Mouse (Mus musculus) heart, embryonic 16.5 days (tissue): ENCODE data around the gene E130208F15Rik. TPM values are rescaled to one million over a fixed set of nuclear protein-coding genes. Genes with fewer than 3 reads are reported as not detected.
A peak's percentile ranks its signal among the peaks of the same experiment; 100 is the strongest.

Source experiments
- ATAC-seq: fragments of 200-750 bp; cut with Nextera tagmentation; replicated peaks from 2 replicates; pipeline ENCODE4 v1.8.0; 2017; ENCODE audit warnings: moderate number of reproducible peaks; ENCODE audit not compliant: insufficient read depth, low FRiP score; ENCODE audit errors: extremely low read depth
- H3K27ac ChIP-seq: fragments of 300-500 bp; sonication (generic); 2 replicates; pipeline ENCODE4 v1.5.1; 2014; ENCODE audit warnings: mild to moderate bottlenecking, low read length, control low read depth, moderate library complexity
- H3K27me3 ChIP-seq: fragments of 300-500 bp; sonication (generic); 2 replicates; pipeline ENCODE4 v1.6.1; 2014; ENCODE audit warnings: low read length, mixed read lengths; ENCODE audit not compliant: control insufficient read depth, insufficient read depth
- H3K36me3 ChIP-seq: fragments of 300-500 bp; sonication (generic); 2 replicates; pipeline ENCODE4 v1.6.1; 2014; ENCODE audit not compliant: control insufficient read depth, insufficient read depth
- H3K4me1 ChIP-seq: fragments of 300-500 bp; sonication (generic); 2 replicates; pipeline ENCODE4 v1.6.1; 2014; ENCODE audit warnings: low read length, mixed read lengths; ENCODE audit not compliant: control insufficient read depth, insufficient read depth
- H3K4me2 ChIP-seq: fragments of 300-500 bp; sonication (generic); 2 replicates; pipeline ENCODE4 v1.6.1; 2014; ENCODE audit warnings: low read depth, mild to moderate bottlenecking, control low read depth, low read length
- H3K4me3 ChIP-seq: fragments of 300-500 bp; sonication (generic); 2 replicates; pipeline ENCODE4 v1.5.1; 2014; ENCODE audit warnings: mild to moderate bottlenecking, control low read depth, low read length
- H3K9ac ChIP-seq: fragments of 300-500 bp; sonication (generic); 2 replicates; pipeline ENCODE4 v1.6.1; 2014; ENCODE audit warnings: low read length, control low read depth
- H3K9me3 ChIP-seq: fragments of 300-500 bp; sonication (generic); replicated peaks from 2 replicates; pipeline ENCODE4 v1.6.1; 2016; ENCODE audit warnings: low read length; ENCODE audit not compliant: control insufficient read depth
- WGBS: fragments of 180-500 bp; shearing (Covaris S2); extraction: QIAGEN DNeasy Blood & Tissue Kit; methylation state at CpG from one replicate; pipeline ENCODE4 v1.1.7; 2014; 5-methylcytosine and 5-hydroxymethylcytosine counted together
- polyA plus RNA-seq: library from polyadenylated mRNA; unstranded; fragments of >200 nt; fragmentation: Nextera tagmentation; extraction: Ambion mirVana; gene quantifications from 2 replicates; pipeline ENCODE4 v1.2.1, GENCODE M21; 2015

E130208F15Rik gene
- polyA plus RNA-seq, 1 experiment from 2014 or later: 7.3 TPM

DNA sequence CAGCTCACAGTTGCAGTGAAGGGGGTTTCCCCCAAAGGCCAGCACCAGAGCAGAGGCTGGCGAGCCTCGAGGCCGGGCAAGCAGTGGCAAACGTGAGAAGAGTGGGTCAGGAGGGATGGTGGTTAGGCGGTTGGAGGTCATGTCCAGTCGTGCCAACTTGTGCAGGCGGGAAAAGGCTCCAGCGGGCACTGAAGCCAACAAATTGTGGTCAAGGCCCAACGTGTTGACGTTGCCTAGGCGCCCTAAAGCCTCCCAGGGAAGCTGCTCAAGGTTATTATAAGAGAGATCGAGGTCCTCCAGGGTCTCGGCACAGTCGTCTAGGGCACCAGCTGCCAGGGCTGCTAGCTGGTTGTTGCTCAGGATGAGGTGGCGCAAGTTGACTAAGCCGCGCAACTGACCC, 38.5 kb downstream of the E130208F15Rik start:
- Histone ChIP-seq H3K27ac (no peak overlapping the region), H3K4me1 (peaks cover 7% of the 10 kb centered on the region; the same call in 1 of the 2 replicates), H3K9ac (no peak overlapping the region), H3K4me2 (no peak overlapping the region), H3K4me3 (no peak overlapping the region), H3K36me3 (no peaks in the 10 kb centered on the region; the same call in 1 of the 2 replicates), H3K9me3 (no peaks in the 10 kb centered on the region), H3K27me3 (peaks cover 18% of the 10 kb centered on the region)
- WGBS: 85% methylated on average over 17 of the region's 17 CpGs
- ATAC-seq: no peak

DNA sequence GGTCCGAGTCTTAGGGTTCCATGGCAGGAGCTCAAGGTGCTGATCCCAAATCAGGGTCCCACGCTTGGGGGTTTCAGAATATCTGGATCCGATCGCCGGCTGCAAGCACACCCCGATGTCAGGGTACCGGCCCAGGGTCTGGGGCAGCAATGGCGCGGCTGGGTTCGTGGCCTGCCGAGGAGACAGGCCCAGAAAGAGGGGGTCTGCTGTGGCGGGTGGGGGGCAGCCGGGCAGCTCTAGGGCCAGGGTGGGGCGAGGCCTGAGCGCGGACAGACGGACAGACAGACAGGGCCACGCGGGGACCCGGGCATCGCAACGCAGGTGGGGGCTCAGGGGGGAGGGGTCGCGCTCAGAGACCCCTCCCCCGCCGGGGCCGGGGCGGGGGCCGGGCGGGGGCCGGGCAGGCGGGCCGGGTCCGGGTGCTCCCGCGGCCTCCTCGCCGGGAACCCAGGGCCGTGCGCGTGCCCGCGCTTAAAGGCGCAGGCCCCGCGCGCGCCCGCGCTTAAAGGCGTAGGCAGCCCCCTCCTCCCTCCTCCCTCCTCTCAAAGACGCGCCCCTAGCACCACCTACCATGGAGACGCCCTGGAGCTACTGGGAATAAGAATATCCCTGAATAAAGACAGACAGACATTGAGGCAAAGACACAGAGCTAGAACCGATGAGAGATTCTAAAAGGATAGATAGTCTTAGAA, 41.3 kb downstream of the E130208F15Rik start, which contains the start of gene Lrfn3:
Gene Lrfn3, minus strand, starts transcription at position 121 of the 692 bp plus-strand sequence.
- Histone ChIP-seq H3K4me3 (peak within 1 kb of the TSS; percentile 68), H3K4me1 (peaks cover 7% of the 10 kb centered on the region; the same call in 1 of the 2 replicates), H3K27me3 (peaks cover 18% of the 10 kb centered on the region), H3K4me2 (peak within 1 kb of the TSS; percentile 89), H3K36me3 (no peaks in the 10 kb centered on the region; the same call in 1 of the 2 replicates), H3K9me3 (no peaks in the 10 kb centered on the region), H3K27ac (no peak within 1 kb of the TSS), H3K9ac (peak within 1 kb of the TSS; percentile 80)
- ATAC-seq: no peak; the same call in 1 of the 2 replicates
- 2% methylated on average over 44 of the region's 55 CpGs for WGBS

DNA sequence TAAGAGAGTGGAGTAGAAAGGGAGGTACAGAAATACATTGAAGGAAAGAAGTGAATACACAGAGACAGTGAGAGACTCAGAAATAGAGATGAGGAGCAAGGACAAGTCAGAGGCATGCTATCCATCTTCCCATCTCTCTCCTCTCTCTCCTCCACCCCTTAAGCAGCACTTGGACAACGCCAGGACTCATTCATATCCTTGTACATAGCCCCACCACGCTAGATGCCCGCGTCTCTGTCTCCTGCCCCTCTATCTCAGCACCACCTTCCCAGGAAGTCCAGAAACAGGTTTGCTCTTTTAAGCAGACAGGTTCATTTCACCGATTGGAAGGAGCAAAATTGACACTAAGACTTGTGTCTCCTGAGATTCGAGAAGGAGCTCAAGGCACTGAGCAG, 41.8 kb downstream of the E130208F15Rik start:
- no peaks in the 10 kb centered on the region for H3K9me3 ChIP-seq
- H3K4me1 ChIP-seq: peaks cover 7% of the 10 kb centered on the region; the same call in 1 of the 2 replicates
- H3K27me3 ChIP-seq: peaks cover 18% of the 10 kb centered on the region
- no peaks in the 10 kb centered on the region; the same call in 1 of the 2 replicates for H3K36me3 ChIP-seq
- H3K4me2 ChIP-seq: peak overlapping the region; percentile 89
- no peak overlapping the region for H3K27ac ChIP-seq
- 59% methylated on average over 6 of the region's 6 CpGs for WGBS
- ATAC-seq: no peak
- H3K4me3 ChIP-seq: peak overlapping the region; percentile 68
- peak overlapping the region; percentile 80 for H3K9ac ChIP-seq

DNA sequence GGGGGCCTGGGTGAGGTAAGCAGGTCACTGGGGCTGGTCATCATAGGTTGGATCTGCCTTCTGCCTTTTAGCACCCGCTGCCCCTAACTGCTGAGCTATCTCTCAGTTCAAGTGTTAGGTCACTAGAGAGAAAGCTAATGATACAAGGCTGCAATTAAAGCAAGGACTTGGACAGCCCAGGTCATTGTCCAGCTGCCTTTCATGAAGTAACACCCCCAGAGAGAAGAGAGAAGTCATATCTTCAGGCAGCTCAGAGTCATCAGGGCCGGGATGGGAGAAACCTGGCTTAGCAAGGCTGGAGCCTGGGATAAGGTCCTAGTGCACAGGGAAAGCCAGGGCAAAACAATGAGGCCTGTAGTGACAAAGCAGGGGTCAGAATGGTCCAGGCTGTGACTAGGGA, 45.9 kb downstream of the E130208F15Rik start:
- Histone ChIP-seq H3K9me3 (no peaks in the 10 kb centered on the region), H3K4me2 (no peak overlapping the region), H3K4me3 (no peak overlapping the region), H3K27ac (no peak overlapping the region), H3K36me3 (no peaks in the 10 kb centered on the region), H3K27me3 (peaks cover 14% of the 10 kb centered on the region), H3K9ac (no peak overlapping the region), H3K4me1 (peaks cover 6% of the 10 kb centered on the region; the same call in 1 of the 2 replicates)
- 60% methylated on average over 2 of the region's 2 CpGs for WGBS
- no peak for ATAC-seq

Other genes starting within 250 kb of the E130208F15Rik start
- 4.8 and 5.2 TPM in 2 replicates for gene Zfp82, start 248.8 kb upstream of the E130208F15Rik start, polyA plus RNA-seq
- gene Gm26920, start 231.3 kb upstream of the E130208F15Rik start, polyA plus RNA-seq: not detected in 2 replicates
- 6.2 and 7.1 TPM in 2 replicates for gene Zfp566, start 231.2 kb upstream of the E130208F15Rik start, polyA plus RNA-seq
- 75.3 and 76.0 TPM in 2 replicates for gene Zfp260, start 227.0 kb upstream of the E130208F15Rik start, polyA plus RNA-seq
- gene Zfp382, start 199.8 kb upstream of the E130208F15Rik start, polyA plus RNA-seq: 11.2 and 13.3 TPM in 2 replicates
- gene Zfp146, start 152.0 kb upstream of the E130208F15Rik start, polyA plus RNA-seq: 7.2 and 7.3 TPM in 2 replicates
- gene Cox7a1, start 137.6 kb upstream of the E130208F15Rik start, polyA plus RNA-seq: 506 and 580 TPM in 2 replicates
- 85.4 and 87.7 TPM in 2 replicates for gene Capns1, start 122.9 kb upstream of the E130208F15Rik start, polyA plus RNA-seq
- gene Polr2i, start 89.8 kb upstream of the E130208F15Rik start, polyA plus RNA-seq: 112 TPM in 2 replicates
- 134 and 154 TPM in 2 replicates for gene Tbcb, start 89.5 kb upstream of the E130208F15Rik start, polyA plus RNA-seq
- 0.20 TPM in 1 of 2 replicates, not detected in the other for gene Ovol3, start 86.0 kb upstream of the E130208F15Rik start, polyA plus RNA-seq
- gene Thap8, start 41.6 kb upstream of the E130208F15Rik start, polyA plus RNA-seq: 0.29 and 0.47 TPM in 2 replicates
- 6.9 and 8.1 TPM in 2 replicates for gene Wdr62, start 41.3 kb upstream of the E130208F15Rik start, polyA plus RNA-seq
- 7.0 and 8.0 TPM in 2 replicates for gene Clip3, start 30.0 kb upstream of the E130208F15Rik start, polyA plus RNA-seq
- gene Alkbh6, start 13.0 kb upstream of the E130208F15Rik start, polyA plus RNA-seq: 62.0 and 67.1 TPM in 2 replicates
- gene Syne4, start 6.9 kb upstream of the E130208F15Rik start, polyA plus RNA-seq: 9.2 and 10.0 TPM in 2 replicates
- gene Sdhaf1, start 2.2 kb downstream of the E130208F15Rik start, polyA plus RNA-seq: 12.0 and 17.0 TPM in 2 replicates
- gene Lrfn3, start 41.0 kb downstream of the E130208F15Rik start, polyA plus RNA-seq: 1.2 and 1.4 TPM in 2 replicates
- gene Tyrobp, start 92.0 kb downstream of the E130208F15Rik start, polyA plus RNA-seq: 32.2 and 34.7 TPM in 2 replicates
- 2.2 and 4.6 TPM in 2 replicates for gene Hcst, start 98.1 kb downstream of the E130208F15Rik start, polyA plus RNA-seq
- 1.7 and 1.8 TPM in 2 replicates for gene Nfkbid, start 100.0 kb downstream of the E130208F15Rik start, polyA plus RNA-seq
- gene Aplp1, start 123.8 kb downstream of the E130208F15Rik start, polyA plus RNA-seq: 11.1 and 13.5 TPM in 2 replicates
- gene Kirrel2, start 135.9 kb downstream of the E130208F15Rik start, polyA plus RNA-seq: 0.15 and 0.20 TPM in 2 replicates
- gene Nphs1, start 136.6 kb downstream of the E130208F15Rik start, polyA plus RNA-seq: 0.19 TPM in 1 of 2 replicates, not detected in the other
- 0.09 TPM in 1 of 2 replicates, not detected in the other for gene Prodh2, start 171.9 kb downstream of the E130208F15Rik start, polyA plus RNA-seq
- gene Arhgap33, start 213.3 kb downstream of the E130208F15Rik start, polyA plus RNA-seq: 7.3 and 8.2 TPM in 2 replicates
- gene Hspb6, start 230.4 kb downstream of the E130208F15Rik start, polyA plus RNA-seq: 204 and 205 TPM in 2 replicates
- gene Proser3, start 230.6 kb downstream of the E130208F15Rik start, polyA plus RNA-seq: 6.6 and 8.4 TPM in 2 replicates
- 33.6 and 40.1 TPM in 2 replicates for gene Lin37, start 238.1 kb downstream of the E130208F15Rik start, polyA plus RNA-seq
- 102 and 104 TPM in 2 replicates for gene U2af1l4, start 241.6 kb downstream of the E130208F15Rik start, polyA plus RNA-seq
- gene Gm49396, start 241.6 kb downstream of the E130208F15Rik start, polyA plus RNA-seq: 11.4 and 12.0 TPM in 2 replicates
- 111 and 123 TPM in 2 replicates for gene Psenen, start 241.9 kb downstream of the E130208F15Rik start, polyA plus RNA-seq
- 3.9 and 5.3 TPM in 2 replicates for gene Igflr1, start 243.7 kb downstream of the E130208F15Rik start, polyA plus RNA-seq